Mouse (Mus musculus): ENCODE measurements around the gene Ank3. TPM values are rescaled to one million over a fixed set of nuclear protein-coding genes. Genes with fewer than 3 reads are reported as not detected.

Gene Ank3
- polyA plus RNA-seq, 1 experiment = 183 TPM

- TF ChIP-seq POLR2A (IDR thresholded peaks at IDR 0.05; ENCODE audit: borderline replicate concordance, extremely low read depth, insufficient read depth, insufficient read length, poor library complexity, severe bottlenecking) (no peak), CTCF (IDR thresholded peaks at IDR 0.05; ENCODE audit: borderline replicate concordance, extremely low read depth, insufficient read depth, insufficient read length) (no peak)
- no peak for DNase-seq (ENCODE audit: low read depth)
These were observed 52.4 kb downstream of the Ank3 start for GRCm38 (mm10) chr10:69451006-69451405.

GRCm38 (mm10) chr10:69452180-69452977 lies 53.8 kb downstream of the Ank3 start:
- peak; percentile 89 for DNase-seq (ENCODE audit: low read depth)
- TF ChIP-seq POLR2A (IDR thresholded peaks at IDR 0.05; ENCODE audit: borderline replicate concordance, extremely low read depth, insufficient read depth, insufficient read length, poor library complexity, severe bottlenecking) (no peak), CTCF (IDR thresholded peaks at IDR 0.05; ENCODE audit: borderline replicate concordance, extremely low read depth, insufficient read depth, insufficient read length) (peak; percentile 66; the same call in 1 of the 2 replicates)

- DNase-seq (ENCODE audit: low read depth) = no peak
- TF ChIP-seq CTCF (IDR thresholded peaks at IDR 0.05; ENCODE audit: borderline replicate concordance, extremely low read depth, insufficient read depth, insufficient read length) (no peak), POLR2A (IDR thresholded peaks at IDR 0.05; ENCODE audit: borderline replicate concordance, extremely low read depth, insufficient read depth, insufficient read length, poor library complexity, severe bottlenecking) (no peak)
These were observed 55.0 kb downstream of the Ank3 start for GRCm38 (mm10) chr10:69453531-69453930.

DNA sequence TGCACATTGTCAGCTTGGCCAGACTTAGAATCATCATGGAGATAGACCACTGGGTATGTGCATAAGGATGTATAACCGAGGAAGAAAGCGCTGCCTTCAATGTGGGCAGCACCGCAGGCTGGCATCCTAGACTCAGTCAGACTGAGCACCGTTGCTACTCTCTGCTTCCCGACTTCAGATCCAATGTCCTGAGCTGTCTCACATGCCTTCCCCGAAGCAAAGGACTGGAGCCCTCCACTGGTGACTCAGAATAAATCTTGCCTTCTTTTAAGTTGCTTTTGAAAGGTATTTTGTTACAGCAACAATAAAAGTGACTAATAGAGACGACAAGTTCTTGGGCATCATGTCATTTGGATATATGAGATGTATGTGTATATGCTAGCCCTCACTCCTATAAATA lies 55.9 kb downstream of the Ank3 start:
- TF ChIP-seq CTCF (IDR thresholded peaks at IDR 0.05; ENCODE audit: borderline replicate concordance, extremely low read depth, insufficient read depth, insufficient read length) = peak; percentile 4; the same call in 1 of the 2 replicates
- no peak for TF ChIP-seq POLR2A (IDR thresholded peaks at IDR 0.05; ENCODE audit: borderline replicate concordance, extremely low read depth, insufficient read depth, insufficient read length, poor library complexity, severe bottlenecking)
- peak; percentile 49 for DNase-seq (ENCODE audit: low read depth)

DNA sequence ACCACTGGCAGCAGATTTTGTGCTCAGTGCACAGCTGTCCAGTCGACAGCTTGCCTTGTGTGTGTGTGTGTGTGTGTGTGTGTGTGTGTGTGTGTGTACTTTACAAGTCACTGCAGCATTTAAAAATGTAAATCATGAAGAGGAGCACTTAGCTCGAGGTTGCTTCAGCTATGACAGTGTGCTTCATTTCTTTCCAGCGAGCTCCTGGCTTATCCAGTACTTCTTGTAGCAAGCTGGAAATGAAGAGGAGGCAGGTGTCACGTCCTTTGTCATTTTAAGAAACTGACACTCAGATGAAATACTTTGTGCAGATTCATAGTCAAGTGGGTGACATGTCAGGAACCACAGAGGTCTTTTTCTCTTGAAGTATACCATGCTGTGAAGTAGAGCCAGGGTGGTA lies 66.3 kb downstream of the Ank3 start:
- no peak for TF ChIP-seq POLR2A (IDR thresholded peaks at IDR 0.05; ENCODE audit: borderline replicate concordance, extremely low read depth, insufficient read depth, insufficient read length, poor library complexity, severe bottlenecking)
- no peak for TF ChIP-seq CTCF (IDR thresholded peaks at IDR 0.05; ENCODE audit: borderline replicate concordance, extremely low read depth, insufficient read depth, insufficient read length)
- peak; percentile 59 for DNase-seq (ENCODE audit: low read depth)

- TF ChIP-seq POLR2A (IDR thresholded peaks at IDR 0.05; ENCODE audit: borderline replicate concordance, extremely low read depth, insufficient read depth, insufficient read length, poor library complexity, severe bottlenecking) = no peak
- TF ChIP-seq CTCF (IDR thresholded peaks at IDR 0.05; ENCODE audit: borderline replicate concordance, extremely low read depth, insufficient read depth, insufficient read length) = no peak
- DNase-seq (ENCODE audit: low read depth) = peak; percentile 98
These were observed 67.1 kb downstream of the Ank3 start for GRCm38 (mm10) chr10:69465558-69466200.

DNA sequence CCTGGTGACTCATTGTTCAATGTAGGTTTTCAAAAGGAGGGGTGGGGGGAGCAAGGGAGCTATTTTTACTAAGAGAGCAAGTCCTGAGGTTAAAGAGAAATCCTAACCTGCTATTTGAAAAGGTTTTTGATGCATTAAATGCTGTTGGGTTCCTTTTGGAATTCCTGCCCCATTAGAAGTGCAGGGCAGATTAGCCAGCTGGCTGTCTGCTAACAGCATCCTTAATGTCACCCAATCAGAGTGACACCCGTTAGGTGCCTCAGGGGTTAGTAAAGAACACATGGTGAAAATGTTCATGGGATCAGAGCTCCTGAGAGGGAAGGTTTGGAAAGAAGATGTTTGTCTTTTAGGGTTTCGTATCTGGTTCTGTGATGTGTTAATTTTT lies 67.6 kb downstream of the Ank3 start:
- no peak for TF ChIP-seq POLR2A (IDR thresholded peaks at IDR 0.05; ENCODE audit: borderline replicate concordance, extremely low read depth, insufficient read depth, insufficient read length, poor library complexity, severe bottlenecking)
- TF ChIP-seq CTCF (IDR thresholded peaks at IDR 0.05; ENCODE audit: borderline replicate concordance, extremely low read depth, insufficient read depth, insufficient read length) = no peak
- peak; percentile 82 for DNase-seq (ENCODE audit: low read depth)

DNA sequence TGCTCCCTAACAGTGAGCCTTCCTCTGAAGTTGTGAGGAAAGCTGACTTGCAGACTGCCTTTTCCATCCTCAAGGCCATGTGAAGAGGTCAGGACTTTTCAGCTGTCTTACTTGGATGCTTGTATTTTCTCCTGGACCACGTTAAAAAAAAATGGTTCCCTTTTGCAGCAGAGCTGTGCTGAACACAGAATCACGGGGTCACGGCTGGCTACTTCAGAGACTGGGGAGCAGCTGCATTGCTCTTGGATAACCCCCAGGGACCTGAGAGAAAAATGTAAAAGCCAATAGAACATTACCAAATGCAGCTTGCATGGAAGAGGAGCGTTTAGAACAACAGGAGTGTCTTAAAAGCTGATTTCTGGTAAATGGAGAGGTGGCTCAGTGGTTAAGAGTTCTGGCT lies 68.0 kb downstream of the Ank3 start:
- DNase-seq (ENCODE audit: low read depth) = peak; percentile 71
- TF ChIP-seq POLR2A (IDR thresholded peaks at IDR 0.05; ENCODE audit: borderline replicate concordance, extremely low read depth, insufficient read depth, insufficient read length, poor library complexity, severe bottlenecking) (no peak), CTCF (IDR thresholded peaks at IDR 0.05; ENCODE audit: borderline replicate concordance, extremely low read depth, insufficient read depth, insufficient read length) (no peak)

- TF ChIP-seq POLR2A (IDR thresholded peaks at IDR 0.05; ENCODE audit: borderline replicate concordance, extremely low read depth, insufficient read depth, insufficient read length, poor library complexity, severe bottlenecking) (no peak), CTCF (IDR thresholded peaks at IDR 0.05; ENCODE audit: borderline replicate concordance, extremely low read depth, insufficient read depth, insufficient read length) (no peak)
- DNase-seq (ENCODE audit: low read depth) = peak; percentile 62
These were observed 68.6 kb downstream of the Ank3 start for GRCm38 (mm10) chr10:69467182-69467581.

DNA sequence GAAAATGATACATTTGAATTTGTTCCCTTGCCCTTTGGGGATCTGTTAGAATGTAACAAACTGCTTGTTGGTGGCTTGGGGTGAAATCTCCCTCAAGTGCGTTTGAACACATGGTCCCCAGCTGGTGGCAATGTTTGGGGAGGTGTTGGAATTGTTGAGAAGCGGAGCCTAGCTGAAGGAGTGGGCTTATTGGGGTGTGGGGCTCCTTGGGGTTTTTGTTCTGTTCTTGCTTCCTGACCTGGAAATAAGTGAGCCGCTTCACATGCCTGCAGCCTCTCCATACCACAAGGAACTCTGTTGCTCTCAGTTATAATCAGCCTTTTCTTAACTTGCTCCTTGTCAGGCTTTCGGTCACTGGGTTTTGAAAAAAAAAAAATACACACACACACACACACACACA lies 73.3 kb downstream of the Ank3 start:
- no peak for DNase-seq (ENCODE audit: low read depth)
- TF ChIP-seq CTCF (IDR thresholded peaks at IDR 0.05; ENCODE audit: borderline replicate concordance, extremely low read depth, insufficient read depth, insufficient read length) (no peak), POLR2A (IDR thresholded peaks at IDR 0.05; ENCODE audit: borderline replicate concordance, extremely low read depth, insufficient read depth, insufficient read length, poor library complexity, severe bottlenecking) (no peak)

DNA sequence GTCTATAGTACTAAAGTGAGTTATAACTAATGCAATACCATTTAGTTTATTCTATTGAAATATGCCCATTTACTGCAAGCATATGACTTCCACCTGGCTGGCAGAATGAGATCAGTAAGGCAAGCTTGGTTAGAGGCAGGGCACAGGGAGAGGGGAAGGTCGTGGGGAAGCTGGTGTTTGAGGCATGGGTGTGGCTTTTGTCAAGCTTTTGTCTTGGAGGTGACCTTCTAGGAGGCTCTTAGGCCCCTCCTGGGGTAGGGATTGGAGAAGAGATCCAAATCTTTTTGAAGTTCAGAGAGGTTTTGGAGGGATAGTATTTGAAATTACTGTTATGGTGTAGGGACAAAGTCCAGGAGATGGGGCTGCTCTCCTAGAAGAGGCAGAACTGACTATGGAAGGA lies 78.3 kb downstream of the Ank3 start:
- TF ChIP-seq CTCF (IDR thresholded peaks at IDR 0.05; ENCODE audit: borderline replicate concordance, extremely low read depth, insufficient read depth, insufficient read length) (no peak), POLR2A (IDR thresholded peaks at IDR 0.05; ENCODE audit: borderline replicate concordance, extremely low read depth, insufficient read depth, insufficient read length, poor library complexity, severe bottlenecking) (no peak)
- DNase-seq (ENCODE audit: low read depth) = no peak

Data from brain, embryonic 14.5 days (tissue).